Mouse (Mus musculus) stomach, postnatal 0 days (tissue): Measurements from ENCODE around the gene Zfp286.

ENCODE experiments used
- CTCF ChIP-seq: IDR thresholded peaks from 2 replicates; pipeline ENCODE4 v1.5.1; 2016; ENCODE audit warnings: antibody characterized with exemption, low read depth, mild to moderate bottlenecking, moderate library complexity
- EP300 ChIP-seq: optimal IDR thresholded peaks from 2 replicates; pipeline ENCODE3; 2016; ENCODE audit warnings: antibody characterized with exemption

- TF ChIP-seq CTCF (no peak), EP300 (no peak)
Measured at GRCm38 (mm10) chr11:62757906-62758305, 31.4 kb downstream of the Zfp286 start.
